Mouse (Mus musculus): ENCODE results near the gene Cxcl5. TPM values are rescaled to one million over a fixed set of nuclear protein-coding genes. Genes with fewer than 3 reads are reported as not detected.

The Cxcl5 gene
- 0.11 and 0.18 TPM in 2 replicates for polyA plus RNA-seq (2012; rRNA removed; ENCODE audit: low replicate concordance)

DNA sequence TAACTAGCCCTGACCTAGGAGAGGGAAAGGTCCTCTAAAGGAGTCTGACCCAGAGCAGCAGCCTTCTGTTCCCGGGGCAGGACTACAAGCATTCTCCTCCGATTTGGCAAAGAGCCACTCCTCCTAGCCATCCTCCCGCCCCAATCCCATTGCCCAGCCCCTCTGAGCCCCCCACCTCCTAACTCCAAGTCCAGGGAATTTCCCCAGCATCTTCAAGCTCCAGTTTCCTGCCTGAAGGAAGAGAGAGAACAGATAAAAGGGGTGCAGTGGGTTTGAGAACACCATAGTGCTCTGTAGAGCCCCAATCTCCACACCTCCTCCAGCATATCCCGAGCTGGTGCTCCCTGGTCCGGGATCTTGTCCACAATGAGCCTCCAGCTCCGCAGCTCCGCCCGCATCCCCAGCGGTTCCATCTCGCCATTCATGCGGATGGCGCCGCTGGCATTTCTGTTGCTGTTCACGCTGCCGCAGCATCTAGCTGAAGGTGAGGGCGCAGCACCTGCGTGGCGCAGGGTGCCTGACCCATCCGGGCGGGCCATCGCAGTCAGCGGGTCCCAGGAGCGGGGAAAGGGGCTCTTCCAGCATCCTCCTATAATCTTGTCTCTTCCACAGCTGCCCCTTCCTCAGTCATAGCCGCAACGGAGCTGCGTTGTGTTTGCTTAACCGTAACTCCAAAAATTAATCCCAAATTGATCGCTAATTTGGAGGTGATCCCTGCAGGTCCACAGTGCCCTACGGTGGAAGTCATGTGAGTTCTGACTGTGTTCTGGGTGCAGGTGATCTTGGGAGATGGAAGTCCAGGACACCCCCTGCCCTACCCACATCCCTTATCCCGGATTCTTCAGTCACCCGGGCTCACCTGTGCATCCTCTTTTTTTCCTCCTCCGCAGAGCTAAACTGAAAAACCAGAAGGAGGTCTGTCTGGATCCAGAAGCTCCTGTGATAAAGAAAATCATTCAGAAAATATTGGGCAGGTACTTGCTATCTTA, at the start of gene Cxcl5:
Gene Cxcl5 (plus strand): TSS at position 284 of the 989 bp plus-strand sequence.

DNA sequence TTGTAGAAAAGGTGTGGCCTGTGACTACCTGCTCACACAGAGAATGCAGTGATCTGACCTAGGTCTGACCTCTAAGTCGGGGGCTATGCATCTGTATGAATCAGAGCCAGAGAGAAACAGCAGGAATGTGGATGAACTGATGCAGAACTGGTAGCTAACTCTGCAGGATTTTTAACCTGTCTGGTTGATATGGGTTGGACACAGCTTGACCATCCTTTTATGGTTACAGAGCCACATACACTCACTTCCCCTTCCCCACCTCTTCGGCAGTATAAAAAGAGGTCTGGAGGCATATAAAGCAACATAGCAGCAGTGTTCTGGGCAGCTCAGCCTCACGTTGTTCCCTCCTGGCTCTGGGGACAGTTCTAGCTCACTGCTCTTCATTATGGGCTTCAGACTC, 9.1 kb downstream of the Cxcl5 start, which contains the start of gene Ppbp:
Gene Ppbp (plus strand): TSS at position 301 of the 400 bp plus-strand sequence.

DNA sequence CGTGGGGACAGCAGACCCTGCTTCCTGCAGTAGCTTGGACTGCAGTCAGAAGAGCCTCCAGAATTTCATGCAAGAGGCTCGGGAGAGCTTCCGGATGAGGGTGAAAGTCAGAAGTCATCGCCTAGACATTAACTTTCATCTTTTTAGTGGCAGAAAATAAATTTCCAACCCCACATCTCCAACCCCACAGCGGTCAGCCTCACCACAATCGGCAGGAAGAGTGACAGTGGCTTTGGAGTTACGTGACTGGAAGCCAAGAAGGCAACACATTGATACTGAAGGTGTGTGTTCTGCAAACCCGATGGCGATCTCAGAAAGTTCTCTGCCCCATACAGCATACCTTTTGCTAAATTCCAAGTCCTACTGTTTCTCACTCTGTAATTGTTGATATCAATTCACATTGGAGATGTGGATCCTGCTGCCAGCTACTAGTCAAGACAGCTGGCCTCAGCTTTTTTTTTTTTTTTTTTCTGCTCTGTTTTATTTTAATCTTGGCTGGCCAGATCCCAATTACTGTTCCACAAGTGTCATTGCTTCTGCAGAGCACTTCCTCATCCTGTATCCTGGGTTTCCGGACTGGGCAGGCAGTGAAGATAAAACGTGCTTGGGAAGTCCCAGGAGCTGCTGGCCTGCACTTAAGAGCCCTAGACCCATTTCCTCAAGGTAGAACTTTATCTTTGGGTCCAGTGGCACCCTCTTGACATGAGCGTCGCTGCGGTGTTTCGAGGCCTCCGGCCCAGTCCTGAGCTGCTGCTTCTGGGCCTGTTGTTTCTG, 12.9 kb downstream of the Cxcl5 start, which contains the start of gene Pf4:
Gene Pf4 (plus strand): TSS at position 556 of the 774 bp plus-strand sequence.

DNA sequence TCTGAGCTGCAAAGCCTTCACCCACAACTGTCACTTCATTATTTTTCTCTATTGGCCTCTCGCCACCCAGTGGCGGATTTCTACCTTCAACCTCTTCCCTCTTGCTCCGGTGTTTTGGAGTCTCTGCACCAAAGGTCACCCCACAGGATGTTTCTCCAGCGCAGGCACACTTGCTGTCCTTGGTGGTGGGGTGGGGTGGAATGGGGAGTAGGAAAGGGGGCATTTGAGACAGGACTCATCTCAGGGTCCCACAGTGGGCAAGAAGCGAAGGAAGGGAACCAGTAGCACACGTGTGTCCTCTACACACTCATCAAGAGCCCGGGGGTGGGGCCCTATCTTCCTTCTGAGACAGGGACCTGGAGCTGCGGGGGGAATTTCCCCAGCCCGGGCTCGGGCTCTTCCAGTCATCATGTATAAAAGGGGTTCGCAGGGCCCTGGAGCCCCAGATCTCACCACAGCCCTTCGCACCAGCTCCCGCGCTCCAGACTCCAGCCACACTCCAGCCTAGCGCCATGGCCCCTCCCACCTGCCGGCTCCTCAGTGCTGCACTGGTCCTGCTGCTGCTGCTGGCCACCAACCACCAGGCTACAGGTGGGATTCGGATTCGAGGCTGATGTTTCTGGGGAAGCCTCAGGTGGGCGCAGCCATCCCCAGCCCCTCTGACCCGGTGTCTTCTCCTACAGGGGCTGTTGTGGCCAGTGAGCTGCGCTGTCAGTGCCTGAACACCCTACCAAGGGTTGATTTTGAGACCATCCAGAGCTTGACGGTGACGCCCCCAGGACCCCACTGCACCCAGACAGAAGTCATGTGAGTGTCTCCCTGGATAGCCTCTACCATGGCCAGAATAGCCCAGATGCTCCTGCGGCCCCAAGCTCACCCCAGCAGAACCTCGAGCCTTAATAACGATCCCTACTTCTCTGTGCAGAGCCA, 26.8 kb downstream of the Cxcl5 start, which contains the start of gene Cxcl3:
Gene Cxcl3 (plus strand): TSS at position 445 of the 930 bp plus-strand sequence.

DNA sequence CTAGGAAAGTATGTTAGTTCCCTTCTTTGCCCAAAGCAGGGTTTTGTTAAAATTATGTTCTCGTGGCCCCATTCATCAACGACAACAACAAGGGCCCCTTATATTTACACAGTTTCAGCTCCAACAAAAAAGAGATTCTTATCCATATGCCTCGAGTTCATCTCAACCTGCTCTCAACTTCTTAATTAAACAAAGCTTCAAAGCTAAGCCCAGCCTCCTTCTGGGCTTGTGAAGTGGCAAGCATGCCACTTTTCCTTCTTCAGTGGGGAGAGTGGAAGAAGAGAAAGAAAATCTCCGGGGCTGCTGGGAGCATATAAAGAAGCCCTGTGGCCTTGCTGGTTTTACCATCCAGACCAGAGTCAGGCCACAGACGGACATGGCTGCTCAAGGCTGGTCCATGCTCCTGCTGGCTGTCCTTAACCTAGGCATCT, 35.0 kb downstream of the Cxcl5 start, which contains the start of gene Cxcl15:
Gene Cxcl15 (plus strand): TSS at position 340 of the 431 bp plus-strand sequence.

Other genes starting within 250 kb of the Cxcl5 start
- gene Afm, start 240.4 kb upstream of the Cxcl5 start, polyA plus RNA-seq (2012; rRNA removed; ENCODE audit: low replicate concordance): 0.24 TPM in 1 of 2 replicates, not detected in the other
- 0.10 TPM in 1 of 2 replicates, not detected in the other for gene 5830473C10Rik, start 198.3 kb upstream of the Cxcl5 start, polyA plus RNA-seq (2012; rRNA removed; ENCODE audit: low replicate concordance)
- gene Rassf6, start 118.7 kb upstream of the Cxcl5 start, polyA plus RNA-seq (2012; rRNA removed; ENCODE audit: low replicate concordance): 3.3 and 5.8 TPM in 2 replicates
- 0.96 and 1.8 TPM in 2 replicates for gene Ppbp, start 9.2 kb downstream of the Cxcl5 start, polyA plus RNA-seq (2012; rRNA removed; ENCODE audit: low replicate concordance)
- gene Pf4, start 13.1 kb downstream of the Cxcl5 start, polyA plus RNA-seq (2012; rRNA removed; ENCODE audit: low replicate concordance): 99.0 and 112 TPM in 2 replicates
- not detected in 2 replicates for gene Cxcl3, start 26.7 kb downstream of the Cxcl5 start, polyA plus RNA-seq (2012; rRNA removed; ENCODE audit: low replicate concordance)
- 2.2 and 6.9 TPM in 2 replicates for gene Cxcl15, start 35.2 kb downstream of the Cxcl5 start, polyA plus RNA-seq (2012; rRNA removed; ENCODE audit: low replicate concordance)
- gene Cxcl1, start 131.9 kb downstream of the Cxcl5 start, polyA plus RNA-seq (2012; rRNA removed; ENCODE audit: low replicate concordance): 4.5 and 6.4 TPM in 2 replicates
- gene Cxcl2, start 144.5 kb downstream of the Cxcl5 start, polyA plus RNA-seq (2012; rRNA removed; ENCODE audit: low replicate concordance): 0.69 and 1.6 TPM in 2 replicates
- gene Mthfd2l, start 171.8 kb downstream of the Cxcl5 start, polyA plus RNA-seq (2012; rRNA removed; ENCODE audit: low replicate concordance): 20.2 and 59.8 TPM in 2 replicates

Measured in mammary gland, adult 2 months (tissue).